Mouse (Mus musculus): ENCODE data around the gene St6galnac3.

GRCm38 (mm10) chr3:153337221-153337620, 387.8 kb downstream of the St6galnac3 start:
- TF ChIP-seq CTCF (conservative IDR thresholded peaks at IDR 0.05; ENCODE audit: insufficient read depth, insufficient read length, low read depth, low read length) (no peak), POLR2A (IDR thresholded peaks at IDR 0.05; ENCODE audit: low read depth, low read length) (no peak)
